Mouse (Mus musculus) cortical plate, adult 2 months (tissue): ENCODE measurements at regions not wholly inside any gene's neighbourhood (a gene's known extent, or its start where the extent isn't known, plus 50 kb on each side); places are given as distances from the start of the nearest gene placed in this dataset.

Experiments
- CTCF ChIP-seq: fragments of 200-500 bp; IDR thresholded peaks from 2 replicates; pipeline ENCODE4 v1.5.1; 2011; ENCODE audit warnings: mild to moderate bottlenecking, control low read depth, low read length; ENCODE audit not compliant: insufficient read depth; ENCODE audit errors: extremely low read depth
- POLR2A ChIP-seq: fragments of 200-500 bp; IDR thresholded peaks from 2 replicates; pipeline ENCODE4 v1.6.1; 2011; ENCODE audit warnings: mild to moderate bottlenecking, low read length, control low read depth; ENCODE audit not compliant: insufficient read depth; ENCODE audit errors: extremely low read depth

DNA sequence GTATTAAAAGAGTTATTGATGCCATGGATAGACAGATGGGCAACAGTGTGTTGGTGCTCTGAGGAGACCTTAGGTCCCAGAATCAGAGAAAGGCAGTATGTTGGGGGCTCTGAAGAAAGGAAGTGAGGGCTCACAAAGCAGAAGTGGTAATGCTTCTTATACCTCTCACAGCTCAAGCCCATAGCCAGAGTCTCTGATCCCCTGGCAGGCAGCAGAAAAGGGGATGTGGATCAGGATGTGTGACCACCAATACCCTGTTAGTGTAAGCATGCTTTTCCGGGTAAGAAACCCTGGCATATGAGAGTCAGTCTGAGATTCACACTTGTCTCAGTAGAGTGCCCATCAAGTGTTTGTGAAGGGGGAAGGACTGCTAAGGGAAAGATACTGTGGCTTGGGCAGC, 54.8 kb upstream of the Usp27x start:
- TF ChIP-seq CTCF (no peak), POLR2A (no peak)
